Mouse (Mus musculus) liver, embryonic 16.5 days (tissue): Measurements from ENCODE around the gene Nbr1. TPM values are rescaled to one million over a fixed set of nuclear protein-coding genes. Genes with fewer than 3 reads are reported as not detected.
"Not testable (repeated sequence)": the region's sequence is repeated elsewhere in the genome, so short reads cannot be mapped to it uniquely, and the experiment has no call there.

ENCODE experiments used
- ATAC-seq: fragments of 200-750 bp; cut with Nextera tagmentation; 2 replicates; pipeline ENCODE4 v1.8.0; 2017; ENCODE audit warnings: low read depth, mild to moderate bottlenecking, moderate number of reproducible peaks, moderate library complexity
- H3K27ac ChIP-seq: fragments of 300-500 bp; sonication (generic); 2 replicates; pipeline ENCODE4 v1.5.1; 2014; ENCODE audit warnings: mild to moderate bottlenecking, low read length
- H3K27me3 ChIP-seq: fragments of 300-500 bp; sonication (generic); 2 replicates; pipeline ENCODE4 v1.6.1; 2014; ENCODE audit warnings: low read depth, low read length, mixed read lengths; ENCODE audit not compliant: control insufficient read depth, insufficient read depth
- H3K36me3 ChIP-seq: fragments of 300-500 bp; sonication (generic); 2 replicates; pipeline ENCODE4 v1.6.1; 2014; ENCODE audit warnings: mild to moderate bottlenecking; ENCODE audit not compliant: control insufficient read depth, insufficient read depth
- H3K4me1 ChIP-seq: fragments of 300-500 bp; sonication (generic); 2 replicates; pipeline ENCODE4 v1.6.1; 2014; ENCODE audit warnings: low read depth, low read length, mixed read lengths; ENCODE audit not compliant: control insufficient read depth
- H3K4me2 ChIP-seq: fragments of 300-500 bp; sonication (generic); 2 replicates; pipeline ENCODE4 v1.6.1; 2014; ENCODE audit warnings: low read depth, low read length, mixed read lengths
- H3K4me3 ChIP-seq: fragments of 300-500 bp; sonication (generic); 2 replicates; pipeline ENCODE4 v1.5.1; 2014; ENCODE audit warnings: low read depth, mild to moderate bottlenecking, low read length
- H3K9ac ChIP-seq: fragments of 300-500 bp; sonication (generic); 2 replicates; pipeline ENCODE4 v1.6.1; 2014; ENCODE audit warnings: low read depth, low read length
- H3K9me3 ChIP-seq: fragments of 300-500 bp; sonication (generic); replicated peaks from 2 replicates; pipeline ENCODE4 v1.6.1; 2016; ENCODE audit warnings: low read length; ENCODE audit not compliant: control insufficient read depth
- WGBS: fragments of 180-500 bp; shearing (Covaris S2); extraction: QIAGEN DNeasy Blood & Tissue Kit; methylation state at CpG from one replicate; pipeline ENCODE4 v1.1.7; 2014; ENCODE audit not compliant: insufficient replicate concordance; 5-methylcytosine and 5-hydroxymethylcytosine counted together
- polyA plus RNA-seq: library from polyadenylated mRNA; unstranded; fragments of >200 nt; fragmentation: Nextera tagmentation; extraction: Ambion mirVana; gene quantifications from 2 replicates; pipeline ENCODE4 v1.2.1, GENCODE M21; 2015

The Nbr1 gene
- polyA plus RNA-seq, 1 experiment from 2014 or later: 52.5 TPM

DNA sequence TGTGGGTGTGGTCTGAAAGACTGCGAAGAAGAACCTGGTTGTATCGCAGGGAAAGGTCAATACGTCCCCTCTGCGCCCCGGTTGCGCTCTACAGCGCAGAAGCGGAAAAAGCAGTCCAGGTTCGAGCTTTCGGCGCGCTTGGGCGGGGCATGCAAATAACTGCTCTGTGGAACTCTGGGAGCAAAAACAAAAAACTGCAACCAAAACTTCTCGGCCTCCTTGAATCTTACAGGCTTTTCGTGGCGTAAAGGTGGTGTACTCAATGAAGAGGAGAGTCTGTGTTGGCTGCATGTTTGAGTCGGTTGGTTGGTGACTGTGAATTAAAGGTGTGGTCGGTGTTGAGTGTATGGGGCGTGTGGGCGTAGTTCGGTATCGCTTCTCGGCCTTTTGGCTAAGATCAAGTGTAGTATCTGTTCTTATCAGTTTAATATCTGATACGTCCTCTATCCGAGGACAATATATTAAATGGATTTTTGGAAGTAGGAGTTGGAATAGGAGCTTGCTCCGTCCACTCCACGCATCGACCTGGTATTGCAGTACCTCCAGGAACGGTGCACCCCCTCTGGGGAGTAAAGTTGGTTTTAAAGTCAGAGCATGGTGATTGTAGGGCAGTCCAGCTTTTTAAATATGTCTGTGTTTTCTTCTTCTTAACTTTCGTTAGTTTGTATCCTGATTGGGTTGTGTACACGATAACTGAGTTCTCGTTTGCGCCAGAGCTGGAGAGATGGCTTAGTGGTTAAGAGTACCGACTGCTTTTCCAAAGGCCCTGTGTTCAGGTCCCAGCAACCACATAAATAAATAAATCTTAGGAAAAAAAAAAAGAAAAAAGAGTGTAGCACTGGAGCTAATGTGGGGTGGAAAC, 75.3 kb downstream of the Nbr1 start, which contains the start of gene Rdm1:
TSS of gene Rdm1 (plus strand) at position 201 of the 862 bp plus-strand sequence.
- Histone ChIP-seq H3K4me1 (peaks cover 14% of the 10 kb centered on the region), H3K36me3 (no peaks in the 10 kb centered on the region), H3K27ac (peak within 1 kb of the TSS; percentile 99), H3K4me2 (peak within 1 kb of the TSS; percentile 91), H3K27me3 (no peaks in the 10 kb centered on the region), H3K9me3 (no peaks in the 10 kb centered on the region), H3K9ac (peak within 1 kb of the TSS; percentile 80), H3K4me3 (peak within 1 kb of the TSS; percentile 71)
- peak; percentile 88 for ATAC-seq
- under 1% methylated on average over 33 of the region's 34 CpGs for WGBS

DNA sequence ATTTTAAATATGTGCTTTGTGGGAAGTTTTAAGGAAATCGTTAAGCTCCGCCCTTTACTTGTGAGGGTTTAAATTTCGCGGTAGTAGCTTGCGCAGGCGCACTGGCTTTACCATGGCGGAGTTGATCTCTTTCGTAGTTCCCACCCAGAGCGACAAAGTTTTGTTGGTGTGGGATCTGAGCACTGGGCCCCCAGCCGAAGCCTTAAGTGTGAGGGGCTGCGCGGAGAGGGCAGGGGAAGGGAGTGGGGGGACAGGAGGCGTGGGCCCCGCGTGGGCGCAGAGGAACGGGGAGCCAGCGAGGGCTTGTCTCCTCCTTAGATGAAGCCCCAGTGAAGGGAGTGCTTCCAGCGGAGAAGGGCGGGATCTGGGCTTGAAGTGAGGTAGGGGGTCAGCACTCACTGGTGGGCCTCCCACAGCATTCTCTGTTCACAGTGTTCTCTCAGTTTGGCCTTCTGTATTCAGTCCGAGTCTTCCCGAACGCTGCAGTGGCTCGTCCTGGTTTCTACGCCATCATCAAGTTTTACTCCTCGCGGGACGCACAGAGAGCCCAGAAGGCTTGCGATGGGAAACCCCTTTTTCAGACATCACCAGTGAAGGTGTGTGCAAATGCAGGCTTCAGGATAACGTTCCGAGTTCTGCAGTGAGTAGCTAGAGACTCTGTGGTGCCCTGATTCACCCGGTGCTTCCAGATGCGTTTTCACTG, 76.1 kb downstream of the Nbr1 start:
- Histone ChIP-seq H3K4me3 (peak overlapping the region; percentile 71), H3K4me2 (peak overlapping the region; percentile 91), H3K9ac (peak overlapping the region; percentile 80), H3K9me3 (no peaks in the 10 kb centered on the region), H3K27me3 (no peaks in the 10 kb centered on the region), H3K36me3 (no peaks in the 10 kb centered on the region), H3K27ac (peak overlapping the region; percentile 99), H3K4me1 (peaks cover 14% of the 10 kb centered on the region)
- WGBS: under 1% methylated on average over 33 of the region's 33 CpGs
- ATAC-seq: peak; percentile 14; the same call in 1 of the 2 replicates

DNA sequence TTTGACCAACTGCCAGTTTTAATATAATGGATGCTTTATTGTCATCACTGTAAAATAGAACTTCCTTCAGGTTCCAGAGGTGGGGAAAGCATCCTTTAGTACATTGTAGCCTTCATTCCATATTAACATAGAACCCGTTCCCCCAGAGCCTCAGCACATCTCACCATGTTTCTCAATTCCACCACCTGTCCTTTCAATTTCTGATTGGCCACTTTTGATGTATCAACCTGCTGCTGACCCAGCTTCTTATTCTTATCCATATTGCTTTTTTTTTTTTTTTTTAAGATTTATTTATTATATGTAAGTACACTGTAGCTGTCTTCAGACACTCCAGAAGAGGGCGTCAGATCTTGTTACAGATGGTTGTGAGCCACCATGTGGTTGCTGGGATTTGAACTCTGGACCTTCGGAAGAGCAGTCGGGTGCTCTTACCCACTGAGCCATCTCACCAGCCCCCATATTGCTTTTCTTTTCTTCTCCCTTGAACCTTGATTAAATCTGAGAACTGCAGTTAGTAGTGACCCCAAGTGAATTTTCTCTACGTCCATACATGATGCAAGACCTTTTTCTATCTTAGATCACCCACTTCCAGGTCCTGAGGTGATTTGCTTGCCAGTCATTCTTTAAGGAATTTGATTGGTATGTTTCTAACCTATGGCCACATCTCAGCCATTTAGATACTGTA, 76.9 kb downstream of the Nbr1 start:
- not testable (repeated sequence) for H3K36me3 ChIP-seq, H3K27ac ChIP-seq, ATAC-seq, H3K9ac ChIP-seq, H3K27me3 ChIP-seq, H3K9me3 ChIP-seq
- Histone ChIP-seq H3K4me3 (peak overlapping the region; percentile 71; the same call in 1 of the 2 replicates), H3K4me2 (peak overlapping the region; percentile 91), H3K4me1 (peaks cover 14% of the 10 kb centered on the region)
- WGBS: 53% methylated on average over 4 of the region's 5 CpGs

Other genes starting within 250 kb of the Nbr1 start
- 89.6 and 93.6 TPM in 2 replicates for gene Becn1, start 249.9 kb upstream of the Nbr1 start, polyA plus RNA-seq
- gene Psme3, start 235.9 kb upstream of the Nbr1 start, polyA plus RNA-seq: 162 and 170 TPM in 2 replicates
- 1.5 and 1.8 TPM in 2 replicates for gene Aoc2, start 227.1 kb upstream of the Nbr1 start, polyA plus RNA-seq
- gene Aoc3, start 221.5 kb upstream of the Nbr1 start, polyA plus RNA-seq: 0.05 TPM in 2 replicates
- 0.15 and 0.26 TPM in 2 replicates for gene G6pc, start 184.6 kb upstream of the Nbr1 start, polyA plus RNA-seq
- gene Aarsd1, start 134.5 kb upstream of the Nbr1 start, polyA plus RNA-seq: 31.0 and 35.3 TPM in 2 replicates
- 2.2 TPM in 2 replicates for gene Gm27029, start 127.4 kb upstream of the Nbr1 start, polyA plus RNA-seq
- gene Rundc1, start 127.1 kb upstream of the Nbr1 start, polyA plus RNA-seq: 4.7 and 5.2 TPM in 2 replicates
- 0.82 and 2.0 TPM in 2 replicates for gene Ptges3l, start 126.8 kb upstream of the Nbr1 start, polyA plus RNA-seq
- 138 and 160 TPM in 2 replicates for gene Rpl27, start 109.9 kb upstream of the Nbr1 start, polyA plus RNA-seq
- 22.4 and 26.5 TPM in 2 replicates for gene Ifi35, start 103.7 kb upstream of the Nbr1 start, polyA plus RNA-seq
- gene Rnd2, start 87.2 kb upstream of the Nbr1 start, polyA plus RNA-seq: 1.4 and 1.7 TPM in 2 replicates
- 10.2 and 12.3 TPM in 2 replicates for gene Vat1, start 85.9 kb upstream of the Nbr1 start, polyA plus RNA-seq
- gene Brca1, start 194 bp upstream of the Nbr1 start, polyA plus RNA-seq: 10.5 and 11.3 TPM in 2 replicates
- gene Tmem106a, start 30.1 kb downstream of the Nbr1 start, polyA plus RNA-seq: 7.4 and 8.0 TPM in 2 replicates
- 0.15 TPM in 1 of 2 replicates, not detected in the other for gene Gm11634, start 47.1 kb downstream of the Nbr1 start, polyA plus RNA-seq
- 10.1 and 13.2 TPM in 2 replicates for gene Rdm1, start 75.0 kb downstream of the Nbr1 start, polyA plus RNA-seq
- 0.99 and 1.3 TPM in 2 replicates for gene Arl4d, start 113.4 kb downstream of the Nbr1 start, polyA plus RNA-seq
- 16.3 and 16.9 TPM in 2 replicates for gene Dhx8, start 180.8 kb downstream of the Nbr1 start, polyA plus RNA-seq
- 0.15 TPM in 2 replicates for gene Etv4, start 233.2 kb downstream of the Nbr1 start, polyA plus RNA-seq